Mouse (Mus musculus) ES-E14 (cell line): ENCODE measurements at regions not wholly inside any gene's neighbourhood (a gene's known extent, or its start where the extent isn't known, plus 50 kb on each side); places are given as distances from the start of the nearest gene placed in this dataset.
A peak's percentile ranks its signal among the peaks of the same experiment; 100 is the strongest.

Experiments used
- DNase-seq: peaks from one replicate; pipeline ENCODE4 v3.0.0-alpha.2; 2013; ENCODE audit warnings: low read depth, low spot score
- H3K27ac ChIP-seq: 2 replicates; pipeline ENCODE4 v1.5.1; 2012; ENCODE audit warnings: low read depth, mild to moderate bottlenecking, low read length, moderate library complexity, mixed read lengths; ENCODE audit not compliant: poor library complexity, insufficient read depth, severe bottlenecking
- H3K36me3 ChIP-seq: 2 replicates; pipeline ENCODE4 v1.6.1; 2012; ENCODE audit warnings: mild to moderate bottlenecking, low read length, moderate library complexity, mixed read lengths; ENCODE audit not compliant: control insufficient read depth, poor library complexity, insufficient read depth, severe bottlenecking
- H3K4me1 ChIP-seq, 2 experiments: fragments of 150-350 bp in 1 of 2; sonication (generic) in 1 of 2; 2 replicates each; pipeline ENCODE4 v1.6.1; 2012; ENCODE audit warnings: low read length in 2 of 2, mild to moderate bottlenecking in 1 of 2, mixed read lengths in 1 of 2; ENCODE audit not compliant: control insufficient read depth in 2 of 2, insufficient read depth in 2 of 2, poor library complexity in 1 of 2
- H3K4me3 ChIP-seq, 2 experiments: fragments of 150-350 bp in 1 of 2; sonication (generic) in 1 of 2; 2 replicates each; pipeline ENCODE4 v1.5.1; 2012; ENCODE audit warnings: low read length in 2 of 2, low read depth in 1 of 2, mild to moderate bottlenecking in 1 of 2, mixed read lengths in 1 of 2; ENCODE audit not compliant: insufficient read depth in 1 of 2, poor library complexity in 1 of 2, severe bottlenecking in 1 of 2
- H3K9ac ChIP-seq: 2 replicates; pipeline ENCODE4 v1.6.1; 2012; ENCODE audit warnings: low read depth, mild to moderate bottlenecking, low read length, mixed read lengths; ENCODE audit not compliant: poor library complexity, insufficient read depth, severe bottlenecking
- H3K9me3 ChIP-seq: fragments of 150-350 bp; sonication (generic); 2 replicates; pipeline ENCODE4 v1.6.1; 2012; ENCODE audit warnings: low read depth, mild to moderate bottlenecking, low read length; ENCODE audit not compliant: control insufficient read depth, insufficient read depth
- CHD2 ChIP-seq: IDR thresholded peaks from 2 replicates; pipeline ENCODE4 v1.6.1; 2014; ENCODE audit warnings: mild to moderate bottlenecking, low read depth, low read length, inconsistent platforms
- HCFC1 ChIP-seq: IDR thresholded peaks from 2 replicates; pipeline ENCODE4 v1.6.1; 2012; ENCODE audit warnings: low read length, inconsistent platforms, borderline replicate concordance; ENCODE audit not compliant: insufficient read depth
- MAFK ChIP-seq: IDR thresholded peaks from 2 replicates; pipeline ENCODE4 v1.6.1; 2014; ENCODE audit warnings: mild to moderate bottlenecking, low read depth, low read length, inconsistent platforms; ENCODE audit not compliant: insufficient read depth
- ZC3H11A ChIP-seq: IDR thresholded peaks from 2 replicates; pipeline ENCODE4 v1.6.1; 2012; ENCODE audit warnings: low read depth, mild to moderate bottlenecking, inconsistent platforms, low read length, borderline replicate concordance
- ZNF384 ChIP-seq: IDR thresholded peaks from 2 replicates; pipeline ENCODE4 v1.6.1; 2012; ENCODE audit warnings: low read depth, low read length, inconsistent platforms
- in situ Hi-C, 2 experiments: fragments of 600-800 bp; cut with MboI; formaldehyde crosslinking; loops; one replicate each; pipeline ENCODE4 v1.15.1; 2025; ENCODE audit warnings: low sequenced_read_pairs in 2 of 2, inconsistent platforms in 1 of 2; ENCODE audit not compliant: unreplicated experiment in 2 of 2

GRCm38 (mm10) chr17:47216490-47216889 lies 152.2 kb upstream of the Mrps10 start:
- Histone ChIP-seq H3K9me3 (no peaks in the 10 kb centered on the region), H3K27ac (no peak overlapping the region), H3K4me1 (peaks cover 0 to 5% of the 10 kb centered on the region in 2 experiments; a peak in 2 of 4 replicates), H3K36me3 (no peaks in the 10 kb centered on the region; the same call in 1 of the 2 replicates), H3K9ac (no peak overlapping the region), H3K4me3 (no peak overlapping the region)
- in situ Hi-C loops: no loop called here
- no peak for DNase-seq
- no peak for TF ChIP-seq MAFK
- TF ChIP-seq HCFC1: no peak
- no peak for TF ChIP-seq CHD2
- no peak for TF ChIP-seq ZNF384
- no peak for TF ChIP-seq ZC3H11A

GRCm38 (mm10) chr17:47215841-47216240 lies 152.8 kb upstream of the Mrps10 start:
- Histone ChIP-seq H3K36me3 (no peaks in the 10 kb centered on the region; the same call in 1 of the 2 replicates), H3K4me3 (no peak overlapping the region), H3K9ac (no peak overlapping the region), H3K9me3 (no peaks in the 10 kb centered on the region), H3K27ac (no peak overlapping the region), H3K4me1 (peaks cover 0 to 3% of the 10 kb centered on the region in 2 experiments; a peak in 1 of 4 replicates)
- in situ Hi-C loops: no loop called here
- TF ChIP-seq CHD2 (no peak), MAFK (no peak), ZNF384 (no peak), HCFC1 (no peak), ZC3H11A (no peak)
- DNase-seq: no peak

GRCm38 (mm10) chr17:47214111-47214510 lies 154.6 kb upstream of the Mrps10 start:
- Histone ChIP-seq H3K4me3 (no peak overlapping the region), H3K4me1 (peaks cover 7 to 9% of the 10 kb centered on the region in 2 experiments; a peak in 2 of 4 replicates), H3K9ac (no peak overlapping the region), H3K9me3 (no peaks in the 10 kb centered on the region), H3K36me3 (no peaks in the 10 kb centered on the region; the same call in 1 of the 2 replicates), H3K27ac (no peak overlapping the region)
- TF ChIP-seq CHD2: no peak
- TF ChIP-seq HCFC1: no peak
- no peak for TF ChIP-seq MAFK
- TF ChIP-seq ZC3H11A: no peak
- TF ChIP-seq ZNF384: no peak
- no peak for DNase-seq
- in situ Hi-C loops: no loop called here

- peaks cover 10 to 24% of the 10 kb centered on the region in 2 experiments for H3K4me1 ChIP-seq
- in situ Hi-C loops: no loop called here
- TF ChIP-seq HCFC1: no peak
- no peak for TF ChIP-seq ZC3H11A
- TF ChIP-seq ZNF384: no peak
- no peak for TF ChIP-seq CHD2
- no peak for TF ChIP-seq MAFK
- no peak overlapping the region for H3K9ac ChIP-seq
- no peak overlapping the region for H3K27ac ChIP-seq
- DNase-seq: no peak
- H3K36me3 ChIP-seq: peaks cover 3% of the 10 kb centered on the region; the same call in 1 of the 2 replicates
- H3K4me3 ChIP-seq: peak overlapping the region in 1 of 2 experiments; percentile 27; a peak in 1 of 4 replicates
- no peaks in the 10 kb centered on the region for H3K9me3 ChIP-seq
These were observed 158.1 kb upstream of the Mrps10 start for GRCm38 (mm10) chr17:47210441-47211196.
